Mouse (Mus musculus): ENCODE measurements around the gene Ccl20. TPM values are rescaled to one million over a fixed set of nuclear protein-coding genes. Genes with fewer than 3 reads are reported as not detected.

Ccl20 gene
- polyA plus RNA-seq, 1 experiment, result not detected

- H3K27ac ChIP-seq (ENCODE audit: insufficient read depth, low read depth, low read length), result no peak overlapping the region
- no peak overlapping the region for H3K4me3 ChIP-seq (ENCODE audit: insufficient read depth, low read length)
- TF ChIP-seq CTCF (IDR thresholded peaks at IDR 0.05; ENCODE audit: low read depth, low read length), result no peak
- no peak for TF ChIP-seq POLR2A (IDR thresholded peaks at IDR 0.05; ENCODE audit: borderline replicate concordance, low read depth, low read length)
- no peaks in the 10 kb centered on the region for H3K4me1 ChIP-seq (ENCODE audit: control insufficient read depth, insufficient read depth, low read length)
Measured at GRCm38 (mm10) chr1:83123201-83123600, 6.6 kb downstream of the Ccl20 start.

- no peak overlapping the region for H3K27ac ChIP-seq (ENCODE audit: insufficient read depth, low read depth, low read length)
- H3K4me3 ChIP-seq (ENCODE audit: insufficient read depth, low read length), result no peak overlapping the region
- no peaks in the 10 kb centered on the region for H3K4me1 ChIP-seq (ENCODE audit: control insufficient read depth, insufficient read depth, low read length)
- TF ChIP-seq POLR2A (IDR thresholded peaks at IDR 0.05; ENCODE audit: borderline replicate concordance, low read depth, low read length) (no peak), CTCF (IDR thresholded peaks at IDR 0.05; ENCODE audit: low read depth, low read length) (no peak)
Measured at GRCm38 (mm10) chr1:83135829-83136228, 19.3 kb downstream of the Ccl20 start.

- Histone ChIP-seq H3K4me3 (ENCODE audit: insufficient read depth, low read length) (no peak overlapping the region), H3K27ac (ENCODE audit: insufficient read depth, low read depth, low read length) (no peak overlapping the region), H3K4me1 (ENCODE audit: control insufficient read depth, insufficient read depth, low read length) (no peaks in the 10 kb centered on the region)
- no peak for TF ChIP-seq POLR2A (IDR thresholded peaks at IDR 0.05; ENCODE audit: borderline replicate concordance, low read depth, low read length)
- TF ChIP-seq CTCF (IDR thresholded peaks at IDR 0.05; ENCODE audit: low read depth, low read length), result no peak
Measured at GRCm38 (mm10) chr1:83137847-83138246, 21.3 kb downstream of the Ccl20 start.

GRCm38 (mm10) chr1:83138721-83139120, 22.2 kb downstream of the Ccl20 start:
- H3K4me1 ChIP-seq (ENCODE audit: control insufficient read depth, insufficient read depth, low read length), result no peaks in the 10 kb centered on the region
- H3K27ac ChIP-seq (ENCODE audit: insufficient read depth, low read depth, low read length), result no peak overlapping the region
- TF ChIP-seq CTCF (IDR thresholded peaks at IDR 0.05; ENCODE audit: low read depth, low read length) (no peak), POLR2A (IDR thresholded peaks at IDR 0.05; ENCODE audit: borderline replicate concordance, low read depth, low read length) (no peak)
- H3K4me3 ChIP-seq (ENCODE audit: insufficient read depth, low read length), result no peak overlapping the region

- TF ChIP-seq CTCF (IDR thresholded peaks at IDR 0.05; ENCODE audit: low read depth, low read length) (no peak), POLR2A (IDR thresholded peaks at IDR 0.05; ENCODE audit: borderline replicate concordance, low read depth, low read length) (no peak)
- Histone ChIP-seq H3K4me3 (ENCODE audit: insufficient read depth, low read length) (no peak overlapping the region), H3K4me1 (ENCODE audit: control insufficient read depth, insufficient read depth, low read length) (no peaks in the 10 kb centered on the region), H3K27ac (ENCODE audit: insufficient read depth, low read depth, low read length) (no peak overlapping the region)
Measured at GRCm38 (mm10) chr1:83141510-83141909, 24.9 kb downstream of the Ccl20 start.

GRCm38 (mm10) chr1:83142055-83142454, 25.5 kb downstream of the Ccl20 start:
- Histone ChIP-seq H3K27ac (ENCODE audit: insufficient read depth, low read depth, low read length) (no peak overlapping the region), H3K4me1 (ENCODE audit: control insufficient read depth, insufficient read depth, low read length) (no peaks in the 10 kb centered on the region), H3K4me3 (ENCODE audit: insufficient read depth, low read length) (no peak overlapping the region)
- TF ChIP-seq POLR2A (IDR thresholded peaks at IDR 0.05; ENCODE audit: borderline replicate concordance, low read depth, low read length), result no peak
- TF ChIP-seq CTCF (IDR thresholded peaks at IDR 0.05; ENCODE audit: low read depth, low read length), result no peak

- no peaks in the 10 kb centered on the region for H3K4me1 ChIP-seq (ENCODE audit: control insufficient read depth, insufficient read depth, low read length)
- H3K4me3 ChIP-seq (ENCODE audit: insufficient read depth, low read length), result no peak overlapping the region
Measured at GRCm38 (mm10) chr1:83146547-83146946, 30.0 kb downstream of the Ccl20 start.

GRCm38 (mm10) chr1:83150227-83150626, 33.7 kb downstream of the Ccl20 start:
- no peak for TF ChIP-seq CTCF (IDR thresholded peaks at IDR 0.05; ENCODE audit: low read depth, low read length)
- TF ChIP-seq POLR2A (IDR thresholded peaks at IDR 0.05; ENCODE audit: borderline replicate concordance, low read depth, low read length), result no peak
- H3K4me1 ChIP-seq (ENCODE audit: control insufficient read depth, insufficient read depth, low read length), result no peaks in the 10 kb centered on the region
- no peak overlapping the region for H3K27ac ChIP-seq (ENCODE audit: insufficient read depth, low read depth, low read length)
- no peak overlapping the region for H3K4me3 ChIP-seq (ENCODE audit: insufficient read depth, low read length)

More at GRCm38 (mm10) chr1:83146547-83146946, 30.0 kb downstream of the Ccl20 start:
- no peak overlapping the region for H3K27ac ChIP-seq (ENCODE audit: insufficient read depth, low read depth, low read length)
- TF ChIP-seq CTCF (IDR thresholded peaks at IDR 0.05; ENCODE audit: low read depth, low read length), result no peak
- TF ChIP-seq POLR2A (IDR thresholded peaks at IDR 0.05; ENCODE audit: borderline replicate concordance, low read depth, low read length), result no peak

- H3K4me3 ChIP-seq (ENCODE audit: insufficient read depth, low read length), result no peak overlapping the region
- H3K27ac ChIP-seq (ENCODE audit: insufficient read depth, low read depth, low read length), result no peak overlapping the region
- H3K4me1 ChIP-seq (ENCODE audit: control insufficient read depth, insufficient read depth, low read length), result no peaks in the 10 kb centered on the region
Measured at GRCm38 (mm10) chr1:83152961-83153360, 36.4 kb downstream of the Ccl20 start.

GRCm38 (mm10) chr1:83156876-83157275, 40.3 kb downstream of the Ccl20 start:
- TF ChIP-seq CTCF (IDR thresholded peaks at IDR 0.05; ENCODE audit: low read depth, low read length) (no peak), POLR2A (IDR thresholded peaks at IDR 0.05; ENCODE audit: borderline replicate concordance, low read depth, low read length) (no peak)
- no peaks in the 10 kb centered on the region for H3K4me1 ChIP-seq (ENCODE audit: control insufficient read depth, insufficient read depth, low read length)
- no peak overlapping the region for H3K4me3 ChIP-seq (ENCODE audit: insufficient read depth, low read length)
- H3K27ac ChIP-seq (ENCODE audit: insufficient read depth, low read depth, low read length), result no peak overlapping the region

More at GRCm38 (mm10) chr1:83152961-83153360, 36.4 kb downstream of the Ccl20 start:
- TF ChIP-seq POLR2A (IDR thresholded peaks at IDR 0.05; ENCODE audit: borderline replicate concordance, low read depth, low read length) (no peak), CTCF (IDR thresholded peaks at IDR 0.05; ENCODE audit: low read depth, low read length) (no peak)

GRCm38 (mm10) chr1:83159603-83160002, 43.0 kb downstream of the Ccl20 start, which contains the start of gene Daw1:
TSS of gene Daw1 (plus strand) at chr1:83159752.
- TF ChIP-seq CTCF (IDR thresholded peaks at IDR 0.05; ENCODE audit: low read depth, low read length) (no peak), POLR2A (IDR thresholded peaks at IDR 0.05; ENCODE audit: borderline replicate concordance, low read depth, low read length) (no peak)
- Histone ChIP-seq H3K27ac (ENCODE audit: insufficient read depth, low read depth, low read length) (no peak within 1 kb of the TSS), H3K4me1 (ENCODE audit: control insufficient read depth, insufficient read depth, low read length) (no peaks in the 10 kb centered on the region), H3K4me3 (ENCODE audit: insufficient read depth, low read length) (0 out of 2 replicates have a peak within 1 kb of the TSS, but pooled peaks have one; percentile 2)

Measured in bone marrow macrophage, adult 2 months (primary cell).